Mouse (Mus musculus) intestine, embryonic 14.5 days (tissue): ENCODE data around the gene Mknk1. TPM values are rescaled to one million over a fixed set of nuclear protein-coding genes. Genes with fewer than 3 reads are reported as not detected.

ENCODE experiments used
- ATAC-seq: fragments of 200-750 bp; cut with Nextera tagmentation; replicated peaks from 2 replicates; pipeline ENCODE4 v1.8.0; 2017; ENCODE audit warnings: low read depth, moderate number of reproducible peaks, moderate TSS enrichment, moderate library complexity; ENCODE audit not compliant: low FRiP score, low TSS enrichment
- DNase-seq: peaks from one replicate; pipeline ENCODE4 v3.0.0-alpha.2; 2018; ENCODE audit warnings: low spot score
- H3K27ac ChIP-seq: fragments of 300-500 bp; sonication (generic); 2 replicates; pipeline ENCODE4 v1.5.1; 2014; ENCODE audit warnings: low read depth, mild to moderate bottlenecking, control low read depth
- H3K27me3 ChIP-seq: fragments of 300-500 bp; sonication (generic); replicated peaks from 2 replicates; pipeline ENCODE4 v1.6.1; 2014; ENCODE audit warnings: low read length, control low read depth; ENCODE audit not compliant: control insufficient read depth, insufficient read depth
- H3K36me3 ChIP-seq: fragments of 300-500 bp; sonication (generic); 2 replicates; pipeline ENCODE4 v1.6.1; 2014; ENCODE audit warnings: low read length, control low read depth; ENCODE audit not compliant: control insufficient read depth, insufficient read depth
- H3K4me1 ChIP-seq: fragments of 300-500 bp; sonication (generic); replicated peaks from 2 replicates; pipeline ENCODE4 v1.6.1; 2014; ENCODE audit warnings: low read length, control low read depth, mixed read lengths; ENCODE audit not compliant: control insufficient read depth, insufficient read depth
- H3K4me2 ChIP-seq: fragments of 300-500 bp; sonication (generic); 2 replicates; pipeline ENCODE4 v1.6.1; 2014; ENCODE audit warnings: low read length
- H3K4me3 ChIP-seq: fragments of 300-500 bp; sonication (generic); 2 replicates; pipeline ENCODE4 v1.5.1; 2014; ENCODE audit warnings: low read depth, low read length, control low read depth, mixed read lengths
- H3K9ac ChIP-seq: fragments of 300-500 bp; sonication (generic); 2 replicates; pipeline ENCODE4 v1.6.1; 2014; ENCODE audit warnings: mild to moderate bottlenecking, low read length
- H3K9me3 ChIP-seq: fragments of 300-500 bp; sonication (generic); 2 replicates; pipeline ENCODE4 v1.6.1; 2016; ENCODE audit warnings: low read length, control low read depth; ENCODE audit not compliant: control insufficient read depth
- WGBS: fragments of 180-500 bp; shearing (Covaris S2); extraction: QIAGEN DNeasy Blood & Tissue Kit; methylation state at CpG from one replicate; pipeline ENCODE4 v1.1.7; 2014; 5-methylcytosine and 5-hydroxymethylcytosine counted together
- polyA plus RNA-seq: library from polyadenylated mRNA; unstranded; fragments of >200 nt; fragmentation: Nextera tagmentation; extraction: Ambion mirVana; gene quantifications from 2 replicates; pipeline ENCODE4 v1.2.1, GENCODE M21; 2014

The Mknk1 gene
- polyA plus RNA-seq, 1 experiment from 2014 or later = 24.7 TPM

DNA sequence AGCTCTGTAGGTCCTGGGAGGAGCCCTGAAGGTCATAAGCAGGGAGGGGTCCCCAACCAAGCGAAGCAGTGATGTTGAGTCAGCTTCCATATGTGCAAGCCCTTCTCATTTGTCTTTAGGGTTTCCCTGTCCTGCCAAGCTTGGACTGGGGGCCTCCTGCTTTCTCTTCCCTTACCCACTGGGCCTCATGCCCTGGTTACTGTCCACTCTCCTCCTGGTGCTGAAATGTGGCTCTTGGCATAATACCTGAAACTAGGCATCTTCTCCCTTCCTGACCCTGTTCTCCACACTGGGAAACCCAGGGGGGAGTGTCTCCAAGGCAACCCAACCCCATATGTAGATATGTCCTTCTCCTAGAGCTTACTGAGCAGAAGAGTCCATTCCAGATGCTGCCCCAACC, 47.9 kb downstream of the Mknk1 start:
- Histone ChIP-seq H3K4me2 (no peak overlapping the region), H3K27ac (no peak overlapping the region), H3K27me3 (peaks cover 21% of the 10 kb centered on the region), H3K9ac (no peak overlapping the region), H3K4me3 (no peak overlapping the region), H3K4me1 (peaks cover 6% of the 10 kb centered on the region), H3K36me3 (no peaks in the 10 kb centered on the region), H3K9me3 (no peaks in the 10 kb centered on the region)
- ATAC-seq = no peak
- DNase-seq = no peak
- 56% methylated on average over 1 of the region's 1 CpGs for WGBS

DNA sequence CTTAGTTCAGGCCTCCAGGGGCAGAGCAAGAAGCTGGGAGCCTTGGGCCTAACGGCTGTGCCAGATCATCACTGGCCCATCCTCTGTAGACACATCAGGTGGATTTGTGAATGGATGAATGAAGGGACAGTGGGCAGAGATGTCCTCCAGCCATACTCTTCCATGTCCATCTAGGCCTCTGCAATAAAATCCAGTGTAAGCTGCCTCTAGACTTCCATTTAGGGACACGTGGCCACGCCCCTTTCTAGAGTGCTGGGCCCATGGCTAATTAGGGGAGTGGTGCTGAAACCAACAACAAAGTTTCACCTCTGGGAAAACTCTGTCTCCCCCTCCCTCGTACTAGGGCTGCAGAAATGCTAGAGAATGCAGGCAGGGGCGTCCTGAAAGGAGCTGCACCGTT, 51.1 kb downstream of the Mknk1 start:
- Histone ChIP-seq H3K4me1 (peaks cover 6% of the 10 kb centered on the region), H3K36me3 (no peaks in the 10 kb centered on the region), H3K9me3 (no peaks in the 10 kb centered on the region), H3K27ac (no peak overlapping the region), H3K4me2 (peak overlapping the region; percentile 51), H3K9ac (no peak overlapping the region), H3K4me3 (peak overlapping the region; percentile 21), H3K27me3 (peaks cover 25% of the 10 kb centered on the region)
- DNase-seq = no peak
- 9% methylated on average over 6 of the region's 6 CpGs for WGBS
- 0 out of 2 replicates have a peak, but pooled peaks have one; percentile 8 for ATAC-seq

DNA sequence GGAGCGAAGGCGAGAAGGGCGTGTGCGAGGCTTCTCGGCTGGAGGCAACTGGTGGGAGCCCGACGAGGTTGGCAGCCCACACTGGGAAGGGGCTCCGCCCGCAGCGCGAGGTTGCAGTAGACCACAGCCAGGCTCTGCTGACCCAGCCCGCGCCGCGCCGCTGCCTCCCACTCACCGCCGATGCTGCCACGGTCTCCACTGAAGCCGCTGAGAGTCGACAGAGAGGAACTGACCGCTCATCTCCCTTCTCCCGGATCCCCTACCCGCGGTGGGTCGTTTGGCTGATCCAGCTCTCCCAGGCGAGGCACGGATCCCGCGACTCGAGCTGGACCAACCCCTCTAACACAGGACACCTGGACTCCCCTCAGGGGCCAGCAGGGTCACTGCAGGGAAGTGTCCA, 51.6 kb downstream of the Mknk1 start, which contains the start of gene 6430628N08Rik:
Gene 6430628N08Rik, plus strand, starts transcription at position 113 of the 400 bp plus-strand sequence.
- Histone ChIP-seq H3K9ac (no peak within 1 kb of the TSS), H3K9me3 (no peaks in the 10 kb centered on the region), H3K27me3 (peaks cover 25% of the 10 kb centered on the region), H3K27ac (no peak within 1 kb of the TSS), H3K4me1 (peaks cover 6% of the 10 kb centered on the region), H3K4me3 (peak within 1 kb of the TSS; percentile 21), H3K36me3 (no peaks in the 10 kb centered on the region), H3K4me2 (peak within 1 kb of the TSS; percentile 51)
- DNase-seq = no peak
- peak; percentile 64; the same call in 1 of the 2 replicates for ATAC-seq
- 1% methylated on average over 31 of the region's 31 CpGs for WGBS

DNA sequence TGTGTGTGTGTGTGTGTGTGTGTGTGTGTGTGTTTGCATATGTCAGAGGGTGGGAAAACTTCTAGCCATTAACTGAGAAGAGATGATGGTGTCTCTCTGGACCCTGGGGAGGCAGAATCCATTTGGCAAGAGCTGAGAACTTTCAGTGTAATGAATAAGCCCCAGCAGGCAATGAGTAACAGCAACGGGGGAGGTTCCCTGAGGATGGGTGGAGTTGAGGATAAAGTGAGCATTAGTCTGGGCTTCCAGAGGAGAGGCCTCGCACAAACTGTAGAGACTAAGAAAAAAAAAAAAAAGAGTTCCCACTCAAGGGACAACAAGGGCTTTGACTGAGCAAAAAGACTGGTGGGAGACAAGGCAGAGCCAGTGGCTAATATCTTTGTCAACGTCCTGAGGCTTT, 55.3 kb downstream of the Mknk1 start:
- Histone ChIP-seq H3K9ac (no peak overlapping the region), H3K4me2 (no peak overlapping the region), H3K27me3 (peaks cover 55% of the 10 kb centered on the region), H3K9me3 (no peaks in the 10 kb centered on the region), H3K36me3 (no peaks in the 10 kb centered on the region), H3K4me3 (no peak overlapping the region), H3K4me1 (peaks cover 6% of the 10 kb centered on the region), H3K27ac (no peak overlapping the region)
- whole genome bisulfite sequencing = 22% methylated on average over 3 of the region's 3 CpGs
- DNase-seq (no peak), ATAC-seq (no peak)

DNA sequence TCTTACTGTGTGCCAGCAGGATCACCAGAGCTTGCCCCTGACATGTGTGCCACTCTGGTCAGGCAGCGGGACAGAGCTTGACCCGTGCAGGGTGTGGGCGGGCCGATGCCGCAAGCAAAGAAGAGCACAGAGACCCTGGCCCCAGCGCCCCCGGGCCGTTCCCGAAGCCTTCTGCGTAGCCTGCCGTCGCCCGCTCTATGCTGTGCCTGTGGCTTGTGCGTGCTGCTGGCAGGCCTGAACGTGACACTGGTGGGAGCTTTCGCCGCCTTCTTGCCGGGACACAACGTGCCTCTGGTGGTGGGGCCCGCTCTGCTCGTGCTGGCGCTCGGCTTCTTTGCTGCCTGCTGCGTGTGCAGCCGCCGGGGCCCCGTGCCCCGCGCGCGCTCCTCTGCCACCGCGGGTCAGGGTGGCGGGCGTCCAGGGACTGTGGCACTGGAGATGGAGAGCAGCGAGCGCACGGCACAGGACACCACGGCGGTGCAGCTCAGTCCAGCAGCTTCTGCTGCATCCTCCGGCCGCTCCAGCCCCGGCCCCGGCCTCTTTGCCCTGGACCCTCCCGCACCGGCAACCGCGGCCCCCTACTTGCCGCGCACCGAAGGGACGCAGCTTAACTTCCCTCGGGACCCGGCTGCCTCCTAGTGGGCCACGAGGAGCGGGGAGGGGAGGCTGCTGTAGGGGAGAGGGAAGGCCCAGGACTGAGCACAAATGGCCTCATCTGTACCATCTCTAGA, 59.1 kb downstream of the Mknk1 start:
- Histone ChIP-seq H3K27ac (no peak overlapping the region), H3K9me3 (no peaks in the 10 kb centered on the region), H3K9ac (0 out of 2 replicates have a peak overlapping the region, but pooled peaks have one; percentile 16), H3K4me2 (peak overlapping the region; percentile 62), H3K4me3 (peak overlapping the region; percentile 38), H3K4me1 (no peaks in the 10 kb centered on the region), H3K27me3 (peaks cover 60% of the 10 kb centered on the region), H3K36me3 (no peaks in the 10 kb centered on the region)
- DNase-seq (peak; percentile 68), ATAC-seq (0 out of 2 replicates have a peak, but pooled peaks have one; percentile 7)
- 2% methylated on average over 54 of the region's 56 CpGs for WGBS

DNA sequence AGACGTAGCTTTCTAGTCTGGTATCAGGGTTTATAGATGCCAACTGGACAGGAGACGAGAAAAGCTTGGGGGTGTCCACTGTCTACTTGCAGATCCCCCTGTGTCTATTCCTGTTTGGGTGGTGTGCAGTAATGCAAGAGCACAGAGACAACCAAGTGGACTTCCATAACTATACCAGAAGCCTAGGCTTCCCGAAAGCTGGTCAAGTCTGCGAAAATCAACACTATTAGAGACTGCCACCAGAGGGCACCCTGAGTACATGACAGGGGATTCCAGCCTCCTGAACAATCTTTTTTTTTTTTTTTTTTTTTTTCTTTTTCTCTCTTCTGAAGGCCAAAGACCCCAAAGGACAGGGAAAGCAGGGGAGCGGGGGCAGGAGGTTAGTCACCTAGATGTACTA, 63.8 kb downstream of the Mknk1 start:
- 18% methylated on average over 5 of the region's 5 CpGs for WGBS
- H3K27me3 ChIP-seq = peaks cover 82% of the 10 kb centered on the region
- no peak for ATAC-seq

DNA sequence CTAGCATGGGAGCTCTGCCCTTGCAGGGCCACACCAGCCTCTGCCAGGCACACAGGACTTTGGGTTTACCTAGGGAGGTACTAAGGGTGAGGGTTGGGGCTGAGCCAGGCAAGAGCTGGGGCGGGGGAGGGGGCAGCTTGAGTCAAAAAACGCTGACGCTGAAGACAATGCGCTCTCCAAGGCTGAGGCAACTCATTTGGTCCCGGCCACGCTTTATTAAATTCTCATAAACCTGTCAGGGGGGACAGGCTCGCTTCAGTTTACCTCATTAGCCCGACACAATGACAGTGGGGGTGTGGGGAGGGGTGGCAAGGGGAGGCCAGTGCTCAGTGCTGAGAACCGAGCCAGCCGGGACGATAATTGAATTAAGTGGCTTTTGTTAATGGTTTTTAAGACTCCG, 65.4 kb downstream of the Mknk1 start:
- 9% methylated on average over 12 of the region's 12 CpGs for WGBS
- Histone ChIP-seq H3K36me3 (no peaks in the 10 kb centered on the region), H3K27me3 (peaks cover 76% of the 10 kb centered on the region), H3K9me3 (no peaks in the 10 kb centered on the region), H3K27ac (no peak overlapping the region), H3K4me1 (no peaks in the 10 kb centered on the region), H3K9ac (no peak overlapping the region), H3K4me2 (no peak overlapping the region), H3K4me3 (no peak overlapping the region)
- no peak for ATAC-seq
- no peak for DNase-seq

More for the DNA sequence above, 63.8 kb downstream of the Mknk1 start:
- H3K4me2 ChIP-seq = no peak overlapping the region
- peak; percentile 92 for DNase-seq
- no peaks in the 10 kb centered on the region for H3K9me3 ChIP-seq
- no peaks in the 10 kb centered on the region for H3K36me3 ChIP-seq
- H3K9ac ChIP-seq = no peak overlapping the region
- H3K27ac ChIP-seq = no peak overlapping the region
- no peak overlapping the region for H3K4me3 ChIP-seq
- no peaks in the 10 kb centered on the region for H3K4me1 ChIP-seq

DNA sequence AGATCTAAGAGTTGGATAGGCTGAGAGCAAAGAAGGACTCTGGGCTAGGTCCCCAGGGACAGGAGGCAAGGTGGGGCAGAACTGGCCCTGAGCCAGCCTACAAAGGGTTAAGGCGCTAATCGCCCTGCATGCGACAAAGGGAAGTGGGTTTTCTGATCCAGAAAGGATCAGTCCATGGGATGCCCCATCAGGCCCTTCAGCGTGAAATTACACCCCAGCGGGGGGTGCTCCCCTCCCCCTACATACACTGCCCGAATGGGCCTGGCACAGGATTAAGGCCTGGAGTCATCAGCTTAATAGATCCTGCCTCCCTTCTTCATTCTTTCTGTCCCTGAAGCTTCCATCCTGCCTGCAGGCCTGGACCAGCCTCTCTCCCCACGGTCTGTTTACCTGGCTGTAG, 66.7 kb downstream of the Mknk1 start:
- Histone ChIP-seq H3K27ac (no peak overlapping the region), H3K4me2 (no peak overlapping the region), H3K9me3 (no peaks in the 10 kb centered on the region), H3K27me3 (peaks cover 63% of the 10 kb centered on the region), H3K4me3 (no peak overlapping the region), H3K36me3 (no peaks in the 10 kb centered on the region), H3K4me1 (no peaks in the 10 kb centered on the region), H3K9ac (no peak overlapping the region)
- ATAC-seq (no peak), DNase-seq (no peak)
- WGBS = 16% methylated on average over 7 of the region's 7 CpGs

DNA sequence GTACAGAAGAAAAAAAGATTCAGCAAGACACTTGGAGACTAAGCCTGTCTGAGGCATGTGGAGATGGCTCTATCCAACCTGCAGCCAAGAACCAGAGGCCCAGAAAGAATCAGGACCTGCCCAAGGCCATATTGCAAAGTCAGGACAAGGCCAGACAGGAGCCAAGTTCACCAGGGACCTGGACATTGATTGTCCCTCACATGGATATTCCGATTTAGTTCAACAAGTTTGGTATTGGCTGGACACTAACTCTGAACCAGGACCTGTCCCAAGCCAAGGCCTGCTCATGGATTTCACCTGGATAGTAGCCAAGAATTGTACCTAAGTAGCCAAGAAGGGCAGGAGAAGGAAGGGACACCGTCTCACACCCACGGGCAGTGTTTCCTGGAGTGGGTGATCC, 67.8 kb downstream of the Mknk1 start:
- H3K9me3 ChIP-seq = no peaks in the 10 kb centered on the region
- no peak overlapping the region for H3K9ac ChIP-seq
- DNase-seq = no peak
- H3K36me3 ChIP-seq = no peaks in the 10 kb centered on the region
- H3K4me3 ChIP-seq = no peak overlapping the region
- H3K4me1 ChIP-seq = no peaks in the 10 kb centered on the region
- peaks cover 52% of the 10 kb centered on the region for H3K27me3 ChIP-seq
- H3K4me2 ChIP-seq = no peak overlapping the region
- no peak for ATAC-seq
- no peak overlapping the region for H3K27ac ChIP-seq
- WGBS = 79% methylated on average over 3 of the region's 3 CpGs
